Mouse (Mus musculus): ENCODE measurements at regions not wholly inside any gene's neighbourhood (a gene's known extent, or its start where the extent isn't known, plus 50 kb on each side); places are given as distances from the start of the nearest gene placed in this dataset.

- ATAC-seq (ENCODE audit: low TSS enrichment) = no peak
Observed at GRCm38 (mm10) chr14:28626951-28627350, 122.4 kb downstream of the Wnt5a start.

GRCm38 (mm10) chr14:28635175-28635574, 130.6 kb downstream of the Wnt5a start:
- no peak for ATAC-seq (ENCODE audit: low TSS enrichment)

DNA sequence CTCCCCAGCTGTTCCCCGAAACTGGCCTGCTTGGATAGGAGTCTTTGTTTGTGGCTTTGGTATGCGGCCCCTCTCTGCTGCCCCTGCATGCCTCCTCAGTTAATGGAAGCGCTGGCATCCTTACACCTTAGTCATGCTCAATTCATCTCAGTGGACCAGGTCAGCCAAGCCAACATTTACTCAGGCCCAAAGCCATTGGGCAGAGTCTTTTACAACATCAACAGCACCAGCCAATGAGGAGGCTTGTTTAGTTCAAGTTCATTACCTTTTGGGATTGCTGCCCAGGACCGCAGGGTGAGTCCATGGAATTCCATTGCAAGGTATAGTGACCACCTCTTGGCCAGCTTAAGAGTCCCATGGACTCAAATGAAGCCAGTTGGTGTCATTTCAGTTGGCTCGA, 134.5 kb downstream of the Wnt5a start:
- no peak for ATAC-seq (ENCODE audit: low TSS enrichment)

GRCm38 (mm10) chr14:28645807-28646206, 141.3 kb downstream of the Wnt5a start:
- ATAC-seq (ENCODE audit: low TSS enrichment) = no peak

DNA sequence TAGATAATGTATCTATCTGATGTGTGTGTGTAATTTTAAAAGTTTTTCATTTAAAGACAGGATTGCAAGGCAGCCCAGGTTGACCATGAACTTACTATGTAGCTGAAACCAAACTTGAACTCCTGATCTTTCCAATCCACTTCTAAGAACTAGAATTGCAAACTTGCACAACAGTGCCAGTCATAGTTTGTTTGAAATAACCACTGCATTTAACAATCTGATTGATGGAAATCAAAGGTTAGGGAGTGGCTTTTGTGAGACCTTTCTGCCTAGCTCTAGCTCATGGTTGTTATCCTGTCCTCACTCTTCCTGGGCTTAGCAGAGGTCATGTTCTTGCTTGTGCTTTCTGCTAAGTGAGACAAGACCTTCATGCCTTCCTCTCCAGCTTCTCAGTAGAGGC, 144.9 kb downstream of the Wnt5a start:
- no peak for ATAC-seq (ENCODE audit: low TSS enrichment)

- no peak for ATAC-seq (ENCODE audit: low TSS enrichment)
Observed at GRCm38 (mm10) chr14:28653059-28653930, 148.7 kb downstream of the Wnt5a start.

- no peak for ATAC-seq (ENCODE audit: low TSS enrichment)
Observed at GRCm38 (mm10) chr14:28657216-28657615, 152.7 kb downstream of the Wnt5a start.

DNA sequence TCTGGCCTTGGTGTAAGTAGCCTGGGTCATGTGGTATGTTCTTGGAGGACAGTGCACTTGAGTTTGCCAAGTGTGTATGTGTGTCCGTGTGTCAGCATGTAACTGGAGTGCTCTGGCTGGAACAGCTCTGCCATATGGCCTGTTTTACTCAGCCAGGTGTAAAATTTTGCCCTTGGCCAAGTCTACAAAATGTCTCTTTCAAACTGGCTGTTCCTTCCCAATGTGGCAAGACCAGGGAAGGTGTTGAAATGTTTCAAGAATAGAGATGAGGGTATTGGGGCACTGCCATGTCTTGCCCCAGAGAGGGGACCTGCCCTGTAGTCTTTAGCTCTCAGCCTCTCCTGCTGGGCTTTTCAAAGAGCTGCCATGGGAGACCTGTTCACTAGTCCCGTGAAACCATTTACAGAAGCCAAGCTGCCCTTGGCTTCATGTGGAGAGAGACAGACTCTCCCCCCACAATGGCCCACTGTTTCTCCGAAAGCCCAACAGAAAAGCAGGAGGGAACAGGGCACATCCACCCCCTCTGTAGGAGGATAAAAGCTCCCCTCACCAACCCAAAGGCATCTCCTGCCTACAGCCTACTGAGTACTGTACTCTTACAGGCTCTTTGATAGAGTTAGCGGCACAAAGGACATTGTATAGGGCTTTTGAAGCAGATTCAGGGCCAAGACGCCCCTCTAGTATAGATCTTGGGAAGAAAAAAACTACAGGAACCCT, 156.5 kb downstream of the Wnt5a start:
- no peak for ATAC-seq (ENCODE audit: low TSS enrichment)

- ATAC-seq (ENCODE audit: low TSS enrichment) = no peak
Observed at GRCm38 (mm10) chr14:28663316-28663715, 158.8 kb downstream of the Wnt5a start.

GRCm38 (mm10) chr14:28664121-28664520, 159.6 kb downstream of the Wnt5a start:
- no peak for ATAC-seq (ENCODE audit: low TSS enrichment)

- no peak for ATAC-seq (ENCODE audit: low TSS enrichment)
Observed at GRCm38 (mm10) chr14:28675476-28675875, 170.9 kb downstream of the Wnt5a start.

DNA sequence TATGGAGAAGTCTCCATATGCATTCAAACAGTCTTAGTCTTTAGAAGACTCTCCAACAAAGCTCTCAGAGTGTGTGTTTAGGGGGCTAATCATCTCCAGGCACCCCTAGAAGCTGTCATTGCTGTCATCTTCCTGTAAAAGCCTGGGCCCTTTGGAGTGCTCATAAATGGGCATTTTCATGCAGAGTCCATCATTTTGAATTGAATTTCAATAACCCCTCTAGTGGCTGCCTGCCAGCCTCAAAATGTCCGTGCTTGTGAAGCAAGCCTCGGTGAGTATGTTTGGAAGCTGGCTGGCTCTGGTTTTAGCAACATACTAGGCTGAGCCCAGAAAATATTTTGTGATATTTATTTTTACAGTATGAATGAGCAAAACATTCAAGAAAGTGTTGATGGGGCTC, 195.2 kb downstream of the Wnt5a start:
- ATAC-seq (ENCODE audit: low TSS enrichment) = no peak

DNA sequence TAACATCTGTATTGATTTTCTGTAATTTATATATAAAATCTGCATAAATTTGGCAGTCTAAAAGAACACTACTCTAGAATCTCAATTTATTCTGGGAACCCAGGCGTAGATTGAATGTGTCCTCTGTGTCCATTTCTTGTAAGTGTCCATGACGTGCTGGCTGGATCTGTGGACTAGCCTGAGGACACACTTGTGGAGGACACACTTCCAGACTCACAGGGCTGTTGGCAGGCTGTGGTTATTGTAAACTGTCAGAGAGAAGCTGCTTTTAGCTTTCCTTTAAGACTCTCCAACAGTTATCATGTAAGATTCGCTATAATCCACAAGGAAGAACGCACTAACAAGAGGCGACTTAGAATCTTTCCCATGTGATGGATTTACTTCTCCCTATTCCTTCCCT, 200.2 kb downstream of the Wnt5a start:
- no peak for ATAC-seq (ENCODE audit: low TSS enrichment)

GRCm38 (mm10) chr14:28714598-28714997, 210.0 kb downstream of the Wnt5a start:
- ATAC-seq (ENCODE audit: low TSS enrichment) = no peak

GRCm38 (mm10) chr14:28720545-28720944, 216.0 kb downstream of the Wnt5a start:
- peak; percentile 81; the same call in 1 of the 2 replicates for ATAC-seq (ENCODE audit: low TSS enrichment)

- ATAC-seq (ENCODE audit: low TSS enrichment) = no peak
Observed at GRCm38 (mm10) chr14:28725666-28726065, 221.1 kb downstream of the Wnt5a start.

DNA sequence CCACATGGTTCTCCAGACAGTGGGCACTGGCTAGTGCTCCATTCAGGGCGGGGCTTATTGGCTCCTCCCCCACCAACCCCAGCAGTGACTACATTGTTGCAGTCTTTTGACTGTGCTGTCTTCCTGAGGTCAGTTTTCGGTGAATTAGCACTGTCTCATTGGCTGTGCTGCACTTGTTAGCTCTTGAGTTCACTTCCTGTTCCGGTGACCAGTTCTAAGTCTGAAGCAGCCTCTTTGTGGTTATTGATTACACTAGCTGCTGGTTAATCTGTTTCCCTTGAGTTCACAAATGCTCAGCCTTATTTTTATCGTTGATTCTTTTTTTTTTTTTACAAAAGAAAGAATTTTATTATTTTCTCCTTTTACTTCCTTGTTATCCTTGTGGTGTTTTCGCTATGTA, 228.9 kb downstream of the Wnt5a start:
- ATAC-seq (ENCODE audit: low TSS enrichment) = no peak

DNA sequence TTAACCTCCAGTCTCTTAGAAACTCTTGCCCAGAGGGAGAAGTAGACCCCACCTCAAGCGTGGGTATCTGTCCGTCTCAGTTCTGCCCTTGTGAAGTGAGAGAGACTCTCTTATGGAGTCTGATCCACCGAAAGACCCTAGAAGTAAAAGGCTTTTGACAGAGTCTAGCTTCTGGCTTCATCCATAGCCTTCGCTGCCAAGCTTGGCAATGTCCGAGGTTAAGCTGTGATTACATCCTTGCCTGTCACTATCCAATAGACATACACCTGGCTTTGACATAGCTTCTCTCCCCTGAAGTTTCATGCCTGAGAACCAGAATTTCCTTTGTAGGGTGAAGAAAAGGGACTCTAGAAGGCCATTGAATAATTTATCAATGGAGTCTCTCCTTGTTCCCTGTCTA, 230.9 kb downstream of the Wnt5a start:
- ATAC-seq (ENCODE audit: low TSS enrichment) = no peak

GRCm38 (mm10) chr14:28740076-28740475, 235.5 kb downstream of the Wnt5a start:
- ATAC-seq (ENCODE audit: low TSS enrichment) = no peak

DNA sequence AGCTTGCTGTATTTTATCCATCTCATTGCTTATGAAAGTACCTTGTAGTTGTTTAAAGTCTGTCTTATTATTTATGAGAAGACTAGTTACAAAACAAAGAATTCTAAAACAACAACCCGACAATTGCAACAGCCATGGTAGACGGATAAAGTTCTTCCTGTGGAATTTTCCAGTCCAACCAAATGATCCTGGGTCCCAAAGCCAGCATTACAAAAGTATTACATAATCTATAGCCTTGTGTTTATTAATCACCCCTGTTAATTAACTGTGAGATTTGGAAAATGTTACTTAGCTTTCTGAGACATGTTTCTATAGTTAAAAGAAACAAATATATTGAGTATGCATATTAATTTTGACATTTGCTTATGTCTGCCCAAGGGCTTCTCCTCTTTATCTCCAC, 236.9 kb downstream of the Wnt5a start:
- ATAC-seq (ENCODE audit: low TSS enrichment) = no peak

GRCm38 (mm10) chr14:28743673-28744072, 239.1 kb downstream of the Wnt5a start:
- ATAC-seq (ENCODE audit: low TSS enrichment) = no peak

DNA sequence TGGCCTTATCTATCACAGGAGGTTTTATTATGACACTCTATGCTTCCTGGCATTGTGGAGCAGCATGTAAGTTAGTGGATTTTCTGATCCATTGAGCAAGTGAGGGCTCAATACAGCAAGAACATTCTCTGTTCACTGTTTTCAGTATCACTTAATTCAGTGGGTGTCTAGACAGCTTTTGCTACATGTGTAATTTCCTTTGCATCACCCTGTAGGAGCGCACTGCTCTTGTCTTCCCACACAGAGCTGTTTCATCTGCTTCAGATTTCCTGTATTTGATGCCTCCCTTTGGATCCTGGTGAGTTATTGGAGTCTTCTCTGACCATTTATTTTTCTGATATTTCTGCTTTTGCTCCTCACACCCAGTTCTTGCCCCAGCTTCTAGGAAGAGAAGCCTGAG, 245.8 kb downstream of the Wnt5a start:
- ATAC-seq (ENCODE audit: low TSS enrichment) = peak; percentile 72

GRCm38 (mm10) chr14:28765201-28765600, 252.8 kb upstream of the Lrtm1 start:
- no peak for ATAC-seq (ENCODE audit: low TSS enrichment)
